Mouse (Mus musculus) ES-E14 (cell line): ENCODE measurements around the gene Gm5678. TPM values are rescaled to one million over a fixed set of nuclear protein-coding genes. Genes with fewer than 3 reads are reported as not detected.

Experiments used
- DNase-seq: peaks from one replicate; pipeline ENCODE4 v3.0.0-alpha.2; 2013; ENCODE audit warnings: low read depth, low spot score
- H3K27ac ChIP-seq: 2 replicates; pipeline ENCODE4 v1.5.1; 2012; ENCODE audit warnings: low read depth, mild to moderate bottlenecking, low read length, moderate library complexity, mixed read lengths; ENCODE audit not compliant: poor library complexity, insufficient read depth, severe bottlenecking
- H3K36me3 ChIP-seq: 2 replicates; pipeline ENCODE4 v1.6.1; 2012; ENCODE audit warnings: mild to moderate bottlenecking, low read length, moderate library complexity, mixed read lengths; ENCODE audit not compliant: control insufficient read depth, poor library complexity, insufficient read depth, severe bottlenecking
- H3K4me1 ChIP-seq, 2 experiments: fragments of 150-350 bp in 1 of 2; sonication (generic) in 1 of 2; 2 replicates each; pipeline ENCODE4 v1.6.1; 2012; ENCODE audit warnings: low read length in 2 of 2, mild to moderate bottlenecking in 1 of 2, mixed read lengths in 1 of 2; ENCODE audit not compliant: control insufficient read depth in 2 of 2, insufficient read depth in 2 of 2, poor library complexity in 1 of 2
- H3K4me3 ChIP-seq, 2 experiments: fragments of 150-350 bp in 1 of 2; sonication (generic) in 1 of 2; 2 replicates each; pipeline ENCODE4 v1.5.1; 2012; ENCODE audit warnings: low read length in 2 of 2, low read depth in 1 of 2, mild to moderate bottlenecking in 1 of 2, mixed read lengths in 1 of 2; ENCODE audit not compliant: insufficient read depth in 1 of 2, poor library complexity in 1 of 2, severe bottlenecking in 1 of 2
- H3K9ac ChIP-seq: 2 replicates; pipeline ENCODE4 v1.6.1; 2012; ENCODE audit warnings: low read depth, mild to moderate bottlenecking, low read length, mixed read lengths; ENCODE audit not compliant: poor library complexity, insufficient read depth, severe bottlenecking
- H3K9me3 ChIP-seq: fragments of 150-350 bp; sonication (generic); 2 replicates; pipeline ENCODE4 v1.6.1; 2012; ENCODE audit warnings: low read depth, mild to moderate bottlenecking, low read length; ENCODE audit not compliant: control insufficient read depth, insufficient read depth
- CHD2 ChIP-seq: IDR thresholded peaks from 2 replicates; pipeline ENCODE4 v1.6.1; 2014; ENCODE audit warnings: mild to moderate bottlenecking, low read depth, low read length, inconsistent platforms
- HCFC1 ChIP-seq: IDR thresholded peaks from 2 replicates; pipeline ENCODE4 v1.6.1; 2012; ENCODE audit warnings: low read length, inconsistent platforms, borderline replicate concordance; ENCODE audit not compliant: insufficient read depth
- MAFK ChIP-seq: IDR thresholded peaks from 2 replicates; pipeline ENCODE4 v1.6.1; 2014; ENCODE audit warnings: mild to moderate bottlenecking, low read depth, low read length, inconsistent platforms; ENCODE audit not compliant: insufficient read depth
- ZC3H11A ChIP-seq: IDR thresholded peaks from 2 replicates; pipeline ENCODE4 v1.6.1; 2012; ENCODE audit warnings: low read depth, mild to moderate bottlenecking, inconsistent platforms, low read length, borderline replicate concordance
- ZNF384 ChIP-seq: IDR thresholded peaks from 2 replicates; pipeline ENCODE4 v1.6.1; 2012; ENCODE audit warnings: low read depth, low read length, inconsistent platforms
- in situ Hi-C, 2 experiments: fragments of 600-800 bp; cut with MboI; formaldehyde crosslinking; loops; one replicate each; pipeline ENCODE4 v1.15.1; 2025; ENCODE audit warnings: low sequenced_read_pairs in 2 of 2, inconsistent platforms in 1 of 2; ENCODE audit not compliant: unreplicated experiment in 2 of 2
- total RNA-seq: library from RNA; depleted of rRNA; stranded (reverse); fragments of 300-350 nt; gene quantifications from 2 replicates; pipeline ENCODE4 v1.2.3, GENCODE M21; 2012

The Gm5678 gene
- total RNA-seq, 1 experiment = not detected

DNA sequence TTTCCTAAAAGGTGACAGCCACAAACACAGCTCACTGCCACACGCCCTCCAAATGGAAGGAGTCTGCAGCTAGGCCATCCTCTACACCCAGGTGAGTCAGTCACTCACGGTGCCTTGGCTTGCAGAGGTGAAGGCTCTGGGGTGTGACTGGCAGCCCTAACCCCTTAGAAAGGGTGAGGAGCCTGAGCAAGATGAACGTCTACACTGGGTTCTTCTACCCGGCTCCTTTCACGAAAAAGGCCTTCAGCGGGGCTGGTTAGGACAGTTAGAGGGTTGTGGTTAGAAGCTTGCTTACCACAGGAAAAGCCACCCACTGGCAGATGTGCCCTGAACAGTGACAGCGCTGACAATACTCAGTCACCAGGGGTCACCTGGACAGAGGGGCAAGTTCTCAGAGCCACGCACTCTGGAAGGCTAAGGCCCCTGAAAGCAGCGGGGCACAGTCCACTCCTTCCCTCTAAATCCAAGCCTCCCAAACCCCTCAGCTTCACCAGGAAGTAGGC lies 42.1 kb upstream of the Gm5678 start:
- TF ChIP-seq CHD2 = no peak
- no peak for TF ChIP-seq HCFC1
- no peak for TF ChIP-seq ZC3H11A
- TF ChIP-seq MAFK = no peak
- no peak for TF ChIP-seq ZNF384
- no peaks in the 10 kb centered on the region for H3K9me3 ChIP-seq
- H3K27ac ChIP-seq = no peak overlapping the region
- H3K36me3 ChIP-seq = peaks cover 20% of the 10 kb centered on the region
- in situ Hi-C loops = no loop called here
- no peak for DNase-seq
- no peak overlapping the region for H3K9ac ChIP-seq
- H3K4me1 ChIP-seq = peaks cover 3 to 16% of the 10 kb centered on the region in 2 experiments; a peak in 1 of 4 replicates
- no peak overlapping the region for H3K4me3 ChIP-seq

GRCm38 (mm10) chr16:93586382-93586781 lies 41.5 kb upstream of the Gm5678 start:
- peaks cover 3 to 14% of the 10 kb centered on the region in 2 experiments; a peak in 1 of 4 replicates for H3K4me1 ChIP-seq
- no peak overlapping the region for H3K9ac ChIP-seq
- peak; percentile 83 for DNase-seq
- H3K4me3 ChIP-seq = no peak overlapping the region
- H3K36me3 ChIP-seq = peaks cover 18% of the 10 kb centered on the region
- H3K27ac ChIP-seq = no peak overlapping the region
- TF ChIP-seq CHD2 (no peak), HCFC1 (no peak), MAFK (no peak), ZC3H11A (no peak), ZNF384 (no peak)
- H3K9me3 ChIP-seq = no peaks in the 10 kb centered on the region
- in situ Hi-C loops = no loop called here

GRCm38 (mm10) chr16:93588281-93588680 lies 39.6 kb upstream of the Gm5678 start:
- no peak overlapping the region for H3K27ac ChIP-seq
- H3K36me3 ChIP-seq = peaks cover 23% of the 10 kb centered on the region
- H3K9ac ChIP-seq = no peak overlapping the region
- TF ChIP-seq ZC3H11A = no peak
- no peak for TF ChIP-seq MAFK
- no peak for TF ChIP-seq HCFC1
- TF ChIP-seq CHD2 = no peak
- no peak for TF ChIP-seq ZNF384
- H3K4me1 ChIP-seq = peaks cover 3 to 18% of the 10 kb centered on the region in 2 experiments; a peak in 1 of 4 replicates
- no peak for DNase-seq
- in situ Hi-C loops = no loop called here
- no peaks in the 10 kb centered on the region for H3K9me3 ChIP-seq
- H3K4me3 ChIP-seq = no peak overlapping the region

DNA sequence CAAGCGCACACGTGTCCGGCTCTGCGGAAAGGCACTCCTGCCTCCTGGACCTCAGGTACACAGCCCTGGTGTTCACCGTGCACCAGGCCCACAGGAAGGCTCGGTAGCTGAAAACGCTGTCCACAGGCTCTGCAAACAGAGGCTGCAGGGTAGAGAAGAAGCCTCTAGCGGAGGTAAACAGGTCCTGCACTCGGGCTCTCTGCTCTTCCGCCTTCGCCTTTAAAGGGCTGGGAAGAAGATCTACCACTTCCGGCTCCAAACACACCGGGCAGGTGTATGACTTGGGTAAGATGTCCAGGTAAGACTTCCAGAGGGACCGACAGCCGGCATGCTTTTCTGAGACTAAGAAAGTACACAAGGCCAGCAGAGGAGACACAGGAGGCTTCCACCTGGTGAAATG lies 37.0 kb upstream of the Gm5678 start:
- Histone ChIP-seq H3K36me3 (peaks cover 22% of the 10 kb centered on the region), H3K4me1 (peaks cover 3 to 12% of the 10 kb centered on the region in 2 experiments; a peak in 1 of 4 replicates), H3K27ac (no peak overlapping the region), H3K9me3 (no peaks in the 10 kb centered on the region), H3K9ac (peak overlapping the region; percentile 48), H3K4me3 (peak overlapping the region; percentile 22 to 46; a peak in 3 of 4 replicates)
- DNase-seq = no peak
- TF ChIP-seq HCFC1 (no peak), ZNF384 (no peak), CHD2 (no peak), ZC3H11A (no peak), MAFK (no peak)
- in situ Hi-C loops = no loop called here
